Mouse (Mus musculus) spleen, adult 2 months (tissue): Measurements from ENCODE around the gene Hspb9.

ENCODE experiments used
- CTCF ChIP-seq: fragments of 200-500 bp; IDR thresholded peaks from 2 replicates; pipeline ENCODE4 v1.5.1; 2011; ENCODE audit warnings: mild to moderate bottlenecking, inconsistent platforms; ENCODE audit not compliant: insufficient read depth, insufficient read length, insufficient replicate concordance; ENCODE audit errors: extremely low read depth
- POLR2A ChIP-seq: fragments of 200-500 bp; IDR thresholded peaks from 2 replicates; pipeline ENCODE4 v1.6.1; 2011; ENCODE audit warnings: low read depth, low read length, inconsistent platforms

- TF ChIP-seq CTCF (no peak), POLR2A (no peak)
Measured at GRCm38 (mm10) chr11:100721776-100722492, 8.3 kb downstream of the Hspb9 start.
